Mouse (Mus musculus): ENCODE data around the gene Reps1.

Reps1 gene

DNA sequence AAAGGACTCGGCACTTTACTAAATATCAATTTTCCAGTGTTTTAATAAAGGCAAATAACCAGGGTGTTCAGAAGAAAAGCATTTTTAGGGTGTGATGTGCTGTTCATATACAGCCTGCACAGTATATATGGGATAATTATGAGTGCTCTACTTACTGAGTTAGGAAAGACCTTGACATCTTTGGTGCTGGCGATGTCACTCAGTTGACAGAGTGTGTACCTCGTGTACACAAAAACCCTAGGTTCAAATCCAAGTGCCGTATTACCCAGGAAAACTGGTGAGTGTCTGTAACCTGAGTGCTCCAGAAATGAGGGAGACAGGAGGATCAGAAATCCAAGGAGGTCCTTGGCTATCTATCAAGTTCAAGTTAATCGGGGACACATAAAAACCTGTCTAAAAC, 84.0 kb downstream of the Reps1 start:
- no peak for DNase-seq (ENCODE audit: low read depth, low spot score)

DNA sequence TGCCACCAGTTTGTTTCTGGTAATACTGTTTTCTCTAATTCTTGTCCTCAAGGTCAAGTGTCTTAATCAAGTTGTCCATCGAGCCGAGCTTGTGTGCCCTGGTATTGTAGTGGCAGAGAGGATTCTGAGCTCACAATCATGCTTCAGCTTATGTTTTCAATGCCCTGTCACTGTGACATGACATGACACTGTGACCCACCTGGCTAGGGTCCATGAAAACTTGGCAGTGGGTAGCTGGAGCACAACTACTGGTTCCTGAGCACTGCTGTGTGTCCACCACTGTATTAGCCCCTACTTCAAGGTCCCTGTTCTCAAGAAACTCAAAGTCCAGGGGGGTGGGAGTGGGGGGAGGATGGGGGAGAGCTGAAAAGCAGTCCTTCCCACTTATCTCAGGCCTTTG, 85.7 kb downstream of the Reps1 start:
- DNase-seq (ENCODE audit: low read depth, low spot score), result no peak

DNA sequence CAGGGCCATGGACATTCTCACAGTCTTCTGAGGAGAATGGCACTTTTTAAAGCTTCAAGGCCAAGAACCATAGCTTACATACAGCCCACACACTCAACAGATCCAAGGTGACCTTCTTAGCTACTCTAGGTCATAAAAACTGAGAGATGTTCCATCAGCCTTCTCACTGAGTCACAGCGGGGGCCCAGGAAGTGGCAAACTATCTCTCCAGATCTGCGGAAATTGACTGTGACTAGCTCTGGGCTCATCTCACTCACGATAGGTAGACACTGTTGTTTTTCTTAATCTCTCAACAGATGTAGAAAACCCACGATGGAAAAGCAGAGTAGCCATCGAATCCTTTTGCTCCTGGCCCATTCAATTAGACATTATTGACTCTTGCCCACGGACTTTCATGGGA, 86.6 kb downstream of the Reps1 start:
- no peak for DNase-seq (ENCODE audit: low read depth, low spot score)

DNA sequence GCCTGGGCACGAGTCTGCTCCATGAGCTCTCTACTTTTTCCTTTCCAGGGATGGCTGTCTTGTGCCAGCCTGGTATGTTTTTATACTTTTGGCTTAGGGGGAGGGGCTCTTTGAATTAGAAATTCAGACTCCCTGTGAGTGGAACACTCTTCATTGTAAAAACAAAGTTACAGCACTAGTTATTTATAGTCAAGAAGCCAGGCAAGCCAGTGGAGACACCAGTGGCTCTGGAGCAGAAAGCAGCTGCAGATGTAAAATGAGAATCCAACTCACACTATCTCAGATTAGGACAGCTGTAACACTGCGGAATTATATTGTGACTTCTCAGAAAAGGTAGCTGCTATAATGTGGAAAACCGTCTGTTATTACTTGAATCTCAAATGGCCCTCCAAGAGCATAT, 91.6 kb downstream of the Reps1 start:
- DNase-seq (ENCODE audit: low read depth, low spot score), result no peak

GRCm38 (mm10) chr10:18162435-18162971, 106.8 kb downstream of the Reps1 start:
- no peak for DNase-seq (ENCODE audit: low read depth, low spot score)
